Mouse (Mus musculus) spleen, adult 2 months (tissue): Measurements from ENCODE around the gene Mrps6. TPM values are rescaled to one million over a fixed set of nuclear protein-coding genes. Genes with fewer than 3 reads are reported as not detected.

Experiments used
- DNase-seq, 2 experiments: peaks; one replicate each; pipeline versions ENCODE4 v3.0.0 to v3.0.0-alpha.2; 2012 to 2021; ENCODE audit warnings: low spot score in 2 of 2, low read depth in 1 of 2
- H3K27ac ChIP-seq: fragments of 200-500 bp; 2 replicates; pipeline ENCODE4 v1.5.1; 2012; ENCODE audit warnings: low read length, inconsistent platforms; ENCODE audit not compliant: insufficient read depth
- H3K27me3 ChIP-seq: fragments of 200-500 bp; 2 replicates; pipeline ENCODE4 v1.6.1; 2012; ENCODE audit warnings: mild to moderate bottlenecking, moderate library complexity, low read length, inconsistent platforms; ENCODE audit not compliant: control insufficient read depth, insufficient read depth
- H3K36me3 ChIP-seq: fragments of 200-500 bp; 2 replicates; pipeline ENCODE4 v1.6.1; 2012; ENCODE audit warnings: mild to moderate bottlenecking, low read length, inconsistent platforms; ENCODE audit not compliant: control insufficient read depth, insufficient read depth
- H3K4me1 ChIP-seq: fragments of 200-500 bp; 2 replicates; pipeline ENCODE4 v1.6.1; 2011; ENCODE audit warnings: inconsistent platforms; ENCODE audit not compliant: control insufficient read depth, insufficient read depth, insufficient read length
- H3K4me3 ChIP-seq: fragments of 200-500 bp; 2 replicates; pipeline ENCODE4 v1.5.1; 2011; ENCODE audit warnings: mild to moderate bottlenecking, inconsistent platforms; ENCODE audit not compliant: insufficient read depth, insufficient read length; ENCODE audit errors: extremely low read depth
- CTCF ChIP-seq: fragments of 200-500 bp; IDR thresholded peaks from 2 replicates; pipeline ENCODE4 v1.5.1; 2011; ENCODE audit warnings: mild to moderate bottlenecking, inconsistent platforms; ENCODE audit not compliant: insufficient read depth, insufficient read length, insufficient replicate concordance; ENCODE audit errors: extremely low read depth
- POLR2A ChIP-seq: fragments of 200-500 bp; IDR thresholded peaks from 2 replicates; pipeline ENCODE4 v1.6.1; 2011; ENCODE audit warnings: low read depth, low read length, inconsistent platforms
- WGBS: fragments of 180-500 bp; shearing (Covaris S2); methylation state at CpG from one replicate; pipeline ENCODE4 v1.1.7; 2018; 5-methylcytosine and 5-hydroxymethylcytosine counted together
- polyA plus RNA-seq: library from polyadenylated mRNA; depleted of rRNA; stranded (reverse); fragments of >200 nt; gene quantifications from 2 replicates; pipeline ENCODE4 v1.2.3, GENCODE M21; 2012

Gene Mrps6
- polyA plus RNA-seq, 1 experiment, result 6.7 TPM

DNA sequence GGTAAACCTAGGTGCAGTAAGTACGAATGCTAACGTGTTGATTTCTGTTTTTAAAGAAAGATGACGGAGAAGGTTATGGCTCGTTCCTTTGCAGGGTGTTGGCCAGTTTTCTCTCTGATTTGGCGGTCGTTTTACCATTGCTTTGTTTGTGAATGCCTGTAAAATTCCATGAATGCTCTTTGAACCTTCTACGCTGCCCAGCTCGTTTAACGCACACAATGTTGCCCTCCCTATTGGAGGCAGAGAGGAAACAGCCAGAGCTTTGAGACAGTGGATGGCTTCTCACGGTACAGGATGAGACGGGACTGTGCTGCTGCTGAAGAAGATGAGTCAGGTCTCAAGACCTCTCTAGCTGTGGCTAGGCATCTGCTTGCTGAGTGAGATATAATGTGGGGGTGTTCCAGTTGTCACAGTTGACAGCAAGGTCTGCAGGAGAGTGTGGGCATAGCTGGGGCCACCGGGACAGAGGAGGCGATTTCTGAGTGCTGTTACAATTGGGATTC lies 61.0 kb downstream of the Mrps6 start:
- DNase-seq, result no peak
- WGBS, result 88% methylated on average over 13 of the region's 13 CpGs
- Histone ChIP-seq H3K27me3 (no peaks in the 10 kb centered on the region), H3K4me1 (no peaks in the 10 kb centered on the region), H3K4me3 (no peak overlapping the region), H3K27ac (no peak overlapping the region), H3K36me3 (no peaks in the 10 kb centered on the region)
- TF ChIP-seq POLR2A (no peak), CTCF (no peak)

DNA sequence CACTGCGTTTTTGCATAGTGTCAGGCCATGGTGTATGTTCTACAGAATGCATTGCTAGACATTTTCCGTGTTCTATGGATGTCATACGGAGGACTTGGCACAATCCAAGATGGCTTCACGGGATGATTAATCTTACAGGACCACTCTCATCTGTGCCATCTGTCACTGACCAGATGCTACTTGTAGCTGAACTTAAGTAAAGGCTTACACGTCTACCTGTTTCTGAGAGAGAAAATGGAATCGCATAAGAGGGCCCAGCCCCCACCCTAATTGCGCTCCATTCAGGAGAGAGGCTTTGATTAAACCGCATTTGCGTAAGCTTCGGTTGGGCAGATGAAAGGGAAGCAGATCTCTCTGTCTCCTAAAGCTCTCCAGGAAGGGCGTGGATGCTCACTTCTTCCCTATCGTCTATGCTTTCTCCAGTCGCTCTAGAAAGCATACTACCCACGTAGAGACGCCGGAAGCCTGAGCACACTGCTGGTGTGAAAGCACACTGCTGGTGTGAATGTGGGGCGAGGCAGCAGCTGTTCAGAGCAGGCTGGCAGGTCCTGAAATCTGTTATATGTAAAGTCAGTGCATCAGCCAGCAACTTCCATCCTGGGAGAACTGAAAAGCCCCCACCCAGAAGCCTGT lies 62.9 kb downstream of the Mrps6 start:
- DNase-seq, result no peak
- no peaks in the 10 kb centered on the region for H3K4me1 ChIP-seq
- WGBS, result 89% methylated on average over 17 of the region's 17 CpGs
- H3K27ac ChIP-seq, result no peak overlapping the region
- H3K27me3 ChIP-seq, result no peaks in the 10 kb centered on the region
- no peaks in the 10 kb centered on the region for H3K36me3 ChIP-seq
- TF ChIP-seq CTCF (no peak), POLR2A (no peak)
- H3K4me3 ChIP-seq, result no peak overlapping the region

DNA sequence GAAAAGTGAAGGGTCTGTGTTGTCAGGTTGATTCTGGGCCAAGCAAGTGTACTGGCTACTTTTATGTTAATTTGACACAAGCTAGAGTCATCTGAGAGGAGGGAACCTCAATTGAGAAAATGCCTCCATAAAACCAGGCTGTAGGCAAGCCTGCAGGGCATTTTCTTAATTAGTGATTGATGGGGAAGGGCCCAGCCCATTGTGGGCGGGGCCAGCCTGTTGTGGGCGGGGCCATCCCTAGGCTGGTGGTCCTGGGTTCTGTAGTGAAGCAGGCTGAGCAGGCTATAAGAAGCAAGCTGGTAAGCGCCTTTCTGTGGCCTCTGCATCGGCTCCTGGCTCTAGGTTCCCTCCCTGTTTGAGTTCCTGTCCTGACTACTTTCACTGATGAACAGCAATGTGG lies 69.2 kb downstream of the Mrps6 start:
- no peak for DNase-seq
- Histone ChIP-seq H3K4me3 (no peak overlapping the region), H3K36me3 (no peaks in the 10 kb centered on the region), H3K27me3 (no peaks in the 10 kb centered on the region), H3K4me1 (no peaks in the 10 kb centered on the region), H3K27ac (no peak overlapping the region)
- 62% methylated on average over 4 of the region's 4 CpGs for WGBS
- no peak for TF ChIP-seq CTCF
- no peak for TF ChIP-seq POLR2A

DNA sequence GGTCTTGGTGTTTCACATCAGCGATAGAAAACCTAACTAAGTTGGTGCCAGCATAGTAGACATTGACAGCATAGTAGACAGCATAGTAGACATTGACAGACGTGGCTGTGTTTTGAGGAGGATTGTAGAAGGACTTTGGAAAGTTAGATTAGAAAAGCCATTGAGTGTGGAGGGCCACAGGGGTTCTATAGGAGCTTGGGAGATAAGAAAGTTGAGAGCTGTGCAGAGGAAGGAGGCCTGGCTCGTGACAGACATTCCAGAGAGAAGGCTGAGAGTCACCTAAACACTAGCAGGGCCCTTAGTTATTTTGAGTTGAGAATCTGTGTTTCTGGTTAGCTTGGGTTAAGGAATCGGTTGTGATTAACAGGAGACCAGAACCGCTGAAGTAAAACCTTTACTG lies 69.6 kb downstream of the Mrps6 start:
- WGBS, result 87% methylated on average over 5 of the region's 5 CpGs
- no peak overlapping the region for H3K4me3 ChIP-seq
- no peak for TF ChIP-seq POLR2A
- no peak for TF ChIP-seq CTCF

DNA sequence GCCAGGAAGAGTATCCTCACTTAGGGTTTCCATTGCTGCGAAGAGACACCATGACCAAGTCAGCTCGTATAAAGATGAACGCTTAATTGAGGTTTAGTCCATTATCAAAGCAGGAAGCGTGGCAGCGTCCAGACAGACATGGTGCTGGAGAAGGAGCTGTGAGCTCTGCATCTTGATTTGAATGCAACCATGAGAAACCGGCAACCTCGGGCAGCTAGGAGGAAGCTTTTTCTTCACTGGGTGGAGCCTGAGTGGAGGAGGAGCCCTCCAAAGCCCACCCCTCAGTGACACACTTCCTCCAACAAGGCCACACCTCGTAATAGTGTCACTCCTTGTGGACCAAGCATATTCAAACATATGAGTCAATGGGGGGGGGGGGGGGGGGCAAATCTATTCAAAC lies 71.8 kb downstream of the Mrps6 start:
- no peaks in the 10 kb centered on the region for H3K36me3 ChIP-seq
- TF ChIP-seq CTCF (no peak), POLR2A (no peak)
- no peak for DNase-seq
- no peak overlapping the region for H3K27ac ChIP-seq
- no peak overlapping the region for H3K4me3 ChIP-seq
- no peaks in the 10 kb centered on the region for H3K27me3 ChIP-seq
- no peaks in the 10 kb centered on the region for H3K4me1 ChIP-seq
- WGBS, result 80% methylated on average over 8 of the region's 8 CpGs

More for the DNA sequence above, 69.6 kb downstream of the Mrps6 start:
- Histone ChIP-seq H3K27ac (no peak overlapping the region), H3K27me3 (no peaks in the 10 kb centered on the region), H3K36me3 (no peaks in the 10 kb centered on the region), H3K4me1 (no peaks in the 10 kb centered on the region)
- no peak for DNase-seq

DNA sequence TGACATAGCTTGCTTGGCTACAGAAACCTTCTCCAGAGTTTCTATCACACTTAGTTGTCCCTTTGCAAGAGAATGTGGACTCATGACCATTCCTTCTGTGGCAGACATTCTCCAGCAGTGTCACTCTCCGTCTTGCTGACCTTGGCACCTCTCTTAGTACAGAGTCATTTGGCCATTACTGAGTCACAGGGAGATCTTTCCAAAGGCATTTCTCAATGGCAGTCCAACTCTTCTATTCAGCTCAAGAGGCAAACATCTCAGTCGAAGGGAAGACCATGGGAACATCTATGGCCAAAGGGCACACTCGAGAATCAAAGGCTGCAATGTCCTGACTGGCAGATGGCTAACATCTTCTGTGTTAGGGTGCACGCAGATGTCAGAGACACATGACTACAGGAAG lies 74.4 kb downstream of the Mrps6 start:
- 77% methylated on average over 4 of the region's 4 CpGs for WGBS
- H3K4me1 ChIP-seq, result no peaks in the 10 kb centered on the region
- no peaks in the 10 kb centered on the region for H3K36me3 ChIP-seq
- TF ChIP-seq CTCF (no peak), POLR2A (no peak)
- no peak overlapping the region for H3K4me3 ChIP-seq
- no peak for DNase-seq
- no peak overlapping the region for H3K27ac ChIP-seq
- no peaks in the 10 kb centered on the region for H3K27me3 ChIP-seq

DNA sequence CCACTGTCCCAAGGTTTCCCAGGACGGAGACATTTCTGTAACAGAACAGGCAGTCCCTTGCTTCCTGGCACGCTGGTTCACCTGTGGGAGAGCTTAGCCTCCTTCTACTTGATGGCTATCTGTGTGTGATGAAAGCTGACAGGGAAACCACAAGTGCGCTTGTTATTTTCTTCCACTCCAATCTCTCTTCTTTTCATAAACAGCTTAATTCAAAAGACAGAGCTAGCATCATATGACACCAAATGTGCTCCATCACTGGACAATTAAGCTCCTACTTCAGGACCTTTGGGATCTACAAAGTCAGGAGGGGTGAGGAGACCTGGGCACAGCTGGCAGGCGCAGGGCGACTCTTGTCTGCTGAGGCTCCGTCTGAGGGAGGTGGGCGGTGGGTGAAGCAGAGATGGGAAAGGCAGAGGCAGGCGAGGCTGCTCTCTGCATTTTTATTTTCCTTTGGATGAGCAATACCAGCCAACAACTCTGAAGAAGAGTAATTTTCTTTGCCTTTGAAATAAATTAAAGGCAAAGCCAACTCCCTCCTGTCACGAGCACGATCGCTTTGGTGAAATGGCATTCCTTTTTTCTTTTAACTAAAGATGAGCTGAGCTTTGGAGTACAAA lies 76.2 kb downstream of the Mrps6 start:
- TF ChIP-seq CTCF (no peak), POLR2A (no peak)
- no peak overlapping the region for H3K27ac ChIP-seq
- WGBS, result 89% methylated on average over 11 of the region's 11 CpGs

More for the DNA sequence above, 76.2 kb downstream of the Mrps6 start:
- Histone ChIP-seq H3K4me3 (no peak overlapping the region), H3K4me1 (no peaks in the 10 kb centered on the region), H3K27me3 (no peaks in the 10 kb centered on the region), H3K36me3 (no peaks in the 10 kb centered on the region)
- DNase-seq, result no peak
